Mouse (Mus musculus) mammary gland, adult 2 months (tissue): ENCODE measurements around the gene Pgbd1. TPM values are rescaled to one million over a fixed set of nuclear protein-coding genes. Genes with fewer than 3 reads are reported as not detected.

Source experiments
- polyA plus RNA-seq: library from polyadenylated mRNA; depleted of rRNA; stranded (reverse); fragments of >200 nt; gene quantifications from 2 replicates; pipeline ENCODE4 v1.2.3, GENCODE M21; 2012; ENCODE audit warnings: low replicate concordance; rRNA removed

Gene Pgbd1
- 0.13 and 0.37 TPM in 2 replicates for polyA plus RNA-seq

DNA sequence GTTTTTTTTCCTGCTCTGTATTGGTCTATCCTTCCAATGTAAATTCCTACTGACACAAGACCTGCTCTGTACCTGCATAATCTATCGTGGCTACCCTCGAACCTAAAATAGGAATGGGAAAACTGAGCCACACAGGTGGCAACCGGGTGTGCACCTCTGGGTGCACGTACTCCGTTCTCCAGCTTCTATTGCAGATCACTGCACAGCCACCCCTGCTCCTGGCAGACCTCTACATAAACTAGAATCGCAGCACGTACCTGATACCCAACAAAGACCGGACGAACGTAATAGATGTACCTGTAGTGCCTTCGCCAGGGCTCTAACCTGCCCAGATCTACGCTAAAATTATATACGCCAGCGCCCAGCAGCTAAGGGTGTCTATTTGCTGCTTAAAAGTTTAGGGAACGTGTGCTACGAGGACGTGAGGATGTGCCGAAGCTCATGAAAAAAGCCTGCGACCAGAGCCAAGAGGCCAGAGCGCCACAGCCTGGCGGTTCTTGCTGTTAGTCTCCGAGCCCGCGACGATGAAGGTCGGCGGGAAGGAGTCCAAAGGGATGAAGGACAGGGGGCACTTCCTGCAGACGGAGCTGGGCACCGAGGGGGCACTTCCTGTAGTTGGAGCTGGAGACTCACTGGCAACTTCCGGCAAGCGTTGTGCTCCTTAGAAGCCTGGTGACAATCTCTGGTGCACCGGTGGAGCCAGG lies at the start of gene Pgbd1:
Pgbd1 (minus strand) TSS at position 556 of the 704 bp plus-strand sequence.

DNA sequence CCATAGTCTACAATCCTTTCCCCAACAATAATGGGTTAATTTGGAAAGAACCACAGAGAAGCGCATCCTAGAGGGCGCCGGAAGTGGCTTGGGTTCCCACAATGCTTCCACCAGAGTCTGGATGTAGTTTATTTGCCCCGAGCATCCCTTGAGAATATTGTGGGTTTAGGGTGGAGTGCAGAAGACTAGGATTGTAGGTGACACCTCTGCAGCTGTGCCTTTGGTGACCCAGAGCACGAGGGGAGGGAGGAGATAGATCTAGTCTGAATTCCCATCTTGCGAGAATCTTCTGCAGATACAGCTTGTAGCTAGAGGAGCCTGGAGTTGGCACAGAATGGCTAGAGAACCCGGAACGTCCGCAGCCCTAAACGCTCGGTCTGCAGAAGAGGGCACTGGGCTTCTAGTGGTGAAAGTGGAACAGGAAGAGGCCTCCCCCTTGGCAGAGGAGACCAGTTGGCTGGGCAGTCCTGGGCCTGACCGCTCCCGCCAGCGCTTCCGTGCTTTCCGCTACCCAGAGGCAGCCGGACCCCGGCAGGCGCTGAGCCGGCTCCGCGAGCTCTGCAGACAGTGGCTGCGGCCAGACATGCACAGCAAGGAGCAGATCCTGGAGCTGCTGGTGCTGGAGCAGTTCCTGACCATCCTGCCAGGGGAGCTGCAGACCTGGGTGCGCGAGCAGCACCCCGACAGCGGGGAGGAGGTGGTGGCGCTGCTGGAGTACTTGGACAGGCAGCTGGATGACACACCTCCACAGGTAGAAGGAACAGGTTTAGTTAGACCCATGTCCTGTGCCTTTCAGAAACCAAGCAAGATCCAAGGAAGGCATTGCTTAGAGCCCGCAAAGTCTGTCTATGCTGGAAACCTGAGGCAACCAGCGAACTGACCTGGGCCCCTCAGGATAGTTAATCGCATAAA lies 38.2 kb upstream of the Pgbd1 start, which contains the start of the genes Zkscan4 and Gm10065:
Zkscan4 (plus strand) TSS at position 149 of the 912 bp plus-strand sequence.
Gm10065 (minus strand) TSS at position 683 of the 912 bp plus-strand sequence.

GRCm38 (mm10) chr13:21468061-21469019 lies 27.5 kb upstream of the Pgbd1 start, which contains the start of gene Nkapl:
Nkapl (minus strand) TSS chr13:21468509.

DNA sequence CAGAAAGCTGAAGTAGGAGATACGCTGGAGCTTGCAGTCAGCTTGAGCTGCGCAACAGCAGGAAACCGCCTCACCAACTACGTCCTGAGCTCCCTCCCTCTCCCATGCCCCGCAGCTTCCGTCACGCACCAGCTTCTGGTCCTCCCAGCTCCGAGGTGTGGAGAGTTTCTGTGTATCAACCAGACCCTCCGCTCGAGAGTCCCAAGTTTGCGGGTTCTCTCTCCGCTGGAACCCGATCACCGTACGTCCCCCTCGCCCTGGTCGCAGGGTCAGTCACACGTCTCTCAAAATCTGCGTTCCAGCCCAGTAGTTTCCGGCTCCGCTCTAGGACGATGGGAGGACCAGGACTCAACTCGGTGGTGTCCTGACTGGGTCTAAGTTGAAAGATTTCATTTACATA lies 12.6 kb upstream of the Pgbd1 start, which contains the start of gene Zscan26:
Zscan26 (minus strand) TSS at position 282 of the 400 bp plus-strand sequence.

DNA sequence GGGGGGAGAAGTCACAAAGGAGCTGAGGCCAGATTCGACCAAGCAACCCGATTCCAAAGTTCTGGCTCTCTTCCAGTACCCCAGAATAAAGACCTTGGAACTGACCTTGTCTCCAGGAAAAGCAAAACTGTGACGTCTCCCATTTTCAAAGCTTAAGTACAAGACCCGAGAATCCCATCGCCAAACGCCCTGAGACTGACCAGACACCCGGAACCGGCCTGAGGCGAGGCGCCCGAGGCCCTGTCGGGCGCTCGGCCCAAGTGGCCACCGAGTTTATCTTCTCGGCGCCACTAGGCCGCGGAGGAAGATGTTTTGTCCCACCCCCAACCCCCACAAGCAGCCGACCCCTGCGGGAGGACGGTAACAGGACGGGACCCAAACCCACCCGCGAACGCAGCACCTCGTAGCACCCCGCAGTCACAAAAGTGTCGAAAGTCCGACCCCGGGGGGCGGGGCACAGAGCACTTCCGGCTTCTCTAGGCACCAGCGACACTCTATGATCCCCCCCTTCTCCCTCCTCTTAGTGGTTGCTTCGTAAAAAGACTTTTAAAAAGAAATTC lies 38.5 kb downstream of the Pgbd1 start, which contains the start of gene Zkscan3:
Zkscan3 (minus strand) TSS at position 469 of the 560 bp plus-strand sequence.

Other genes with a start within 250 kb of the Pgbd1 start
- not detected in 2 replicates for gene Gpx5, start 148.3 kb downstream of the Pgbd1 start, polyA plus RNA-seq
- not detected in 2 replicates for gene Gpx6, start 128.9 kb downstream of the Pgbd1 start, polyA plus RNA-seq
- not detected in 2 replicates for gene Olfr1367, start 94.1 kb downstream of the Pgbd1 start, polyA plus RNA-seq
- gene Zscan12, start 78.2 kb downstream of the Pgbd1 start, polyA plus RNA-seq, result 0.57 and 1.9 TPM in 2 replicates
- 20.3 and 33.3 TPM in 2 replicates for gene Zkscan3, start 38.3 kb downstream of the Pgbd1 start, polyA plus RNA-seq
- gene Zscan26, start 12.7 kb upstream of the Pgbd1 start, polyA plus RNA-seq, result 8.0 and 24.0 TPM in 2 replicates
- gene Nkapl, start 27.5 kb upstream of the Pgbd1 start, polyA plus RNA-seq, result 0.78 and 0.93 TPM in 2 replicates
- 0.83 and 0.84 TPM in 2 replicates for gene Zkscan4, start 37.8 kb upstream of the Pgbd1 start, polyA plus RNA-seq
- not detected in 2 replicates for gene Gm10065, start 38.4 kb upstream of the Pgbd1 start, polyA plus RNA-seq
- gene AK157302, start 54.2 kb upstream of the Pgbd1 start, polyA plus RNA-seq, result 0.10 and 0.29 TPM in 2 replicates
- gene Gm11273, start 60.4 kb upstream of the Pgbd1 start, polyA plus RNA-seq, result 7.7 and 27.9 TPM in 2 replicates
- 2.2 and 7.0 TPM in 2 replicates for gene Zkscan8, start 90.1 kb upstream of the Pgbd1 start, polyA plus RNA-seq
- not detected in 2 replicates for gene Olfr1366, start 101.8 kb upstream of the Pgbd1 start, polyA plus RNA-seq
- gene Olfr1535, start 118.8 kb upstream of the Pgbd1 start, polyA plus RNA-seq, result not detected in 2 replicates
- not detected in 2 replicates for gene Olfr1364, start 140.7 kb upstream of the Pgbd1 start, polyA plus RNA-seq
- gene Olfr1362, start 173.0 kb upstream of the Pgbd1 start, polyA plus RNA-seq, result 0.03 and 0.04 TPM in 2 replicates
- gene Olfr11, start 201.5 kb upstream of the Pgbd1 start, polyA plus RNA-seq, result 0.03 TPM in 1 of 2 replicates, not detected in the other
- not detected in 2 replicates for gene Olfr1361, start 222.3 kb upstream of the Pgbd1 start, polyA plus RNA-seq
- gene Olfr1360, start 236.3 kb upstream of the Pgbd1 start, polyA plus RNA-seq, result not detected in 2 replicates